Mouse (Mus musculus) gastrocnemius, adult 18-20 months (tissue): ENCODE data around the gene Tmem26. TPM values are rescaled to one million over a fixed set of nuclear protein-coding genes. Genes with fewer than 3 reads are reported as not detected.
A peak's percentile ranks its signal among the peaks of the same experiment; 100 is the strongest.
"Not testable (repeated sequence)": the region's sequence is repeated elsewhere in the genome, so short reads cannot be mapped to it uniquely, and the experiment has no call there.

ENCODE experiments used
- DNase-seq: peaks from one replicate; pipeline ENCODE4 v3.0.0; 2021; ENCODE audit warnings: low spot score
- long read RNA-seq, 2 experiments: library from polyadenylated mRNA; stranded (forward); transcript quantifications; one replicate each; pipeline ENCODE4 v2.0.0; 2021
- total RNA-seq, 2 experiments: library from RNA; stranded (reverse); gene quantifications; 2 replicates each; pipeline ENCODE4 v1.2.3; 2021

The Tmem26 gene
- total RNA-seq: under 1 TPM; 0.48 to 0.66 TPM
- long read RNA-seq, experiment 1: 0 reads
- long read RNA-seq, experiment 2, partial matches to known transcripts: 0 of 3 reads
- long read RNA-seq, experiment 2, other reads (novel, unspliced or antisense): 3 of 3 reads

GRCm38 (mm10) chr10:68723568-68724360 lies at the start of gene Tmem26:
Gene Tmem26, plus strand, starts transcription at chr10:68723646.
- DNase-seq: peak; percentile 32

- no peak for DNase-seq
These were observed 44.8 kb upstream of the Tmem26 start for GRCm38 (mm10) chr10:68678678-68679077.

- DNase-seq: no peak
These were observed 42.2 kb upstream of the Tmem26 start for GRCm38 (mm10) chr10:68681233-68681632.

- no peak for DNase-seq
These were observed 37.9 kb upstream of the Tmem26 start for GRCm38 (mm10) chr10:68685510-68685909.

- no peak for DNase-seq
These were observed 32.3 kb upstream of the Tmem26 start for GRCm38 (mm10) chr10:68691116-68691515.

- DNase-seq: no peak
These were observed 31.0 kb upstream of the Tmem26 start for GRCm38 (mm10) chr10:68692401-68692800.

- DNase-seq: no peak
These were observed 27.6 kb upstream of the Tmem26 start for GRCm38 (mm10) chr10:68695760-68696336.

GRCm38 (mm10) chr10:68704268-68704667 lies 19.2 kb upstream of the Tmem26 start:
- DNase-seq: no peak

- DNase-seq: no peak
These were observed 17.9 kb upstream of the Tmem26 start for GRCm38 (mm10) chr10:68705471-68706036.

GRCm38 (mm10) chr10:68707014-68707852 lies 16.2 kb upstream of the Tmem26 start:
- no peak for DNase-seq

GRCm38 (mm10) chr10:68712926-68713325 lies 10.5 kb upstream of the Tmem26 start:
- no peak for DNase-seq

GRCm38 (mm10) chr10:68714302-68714701 lies 9.1 kb upstream of the Tmem26 start:
- no peak for DNase-seq

- DNase-seq: no peak
These were observed 8.1 kb upstream of the Tmem26 start for GRCm38 (mm10) chr10:68715396-68715795.

- no peak for DNase-seq
These were observed 5.1 kb upstream of the Tmem26 start for GRCm38 (mm10) chr10:68718375-68718774.

GRCm38 (mm10) chr10:68720887-68721400 lies 2.5 kb upstream of the Tmem26 start:
- DNase-seq: no peak

GRCm38 (mm10) chr10:68723015-68723414 lies 431 bp upstream of the Tmem26 start:
- no peak for DNase-seq

GRCm38 (mm10) chr10:68724361-68724720 lies 895 bp downstream of the Tmem26 start:
- no peak for DNase-seq

- DNase-seq: peak; percentile 49
These were observed 4.0 kb downstream of the Tmem26 start for GRCm38 (mm10) chr10:68727464-68727863.

- no peak for DNase-seq
These were observed 12.2 kb downstream of the Tmem26 start for GRCm38 (mm10) chr10:68735621-68736020.

GRCm38 (mm10) chr10:68737391-68737790 lies 13.9 kb downstream of the Tmem26 start:
- DNase-seq: no peak

GRCm38 (mm10) chr10:68738981-68739380 lies 15.5 kb downstream of the Tmem26 start:
- not testable (repeated sequence) for DNase-seq
